Comparison of ENCODE assay signal across 7 mouse cellular contexts in the genomic region with DNA sequence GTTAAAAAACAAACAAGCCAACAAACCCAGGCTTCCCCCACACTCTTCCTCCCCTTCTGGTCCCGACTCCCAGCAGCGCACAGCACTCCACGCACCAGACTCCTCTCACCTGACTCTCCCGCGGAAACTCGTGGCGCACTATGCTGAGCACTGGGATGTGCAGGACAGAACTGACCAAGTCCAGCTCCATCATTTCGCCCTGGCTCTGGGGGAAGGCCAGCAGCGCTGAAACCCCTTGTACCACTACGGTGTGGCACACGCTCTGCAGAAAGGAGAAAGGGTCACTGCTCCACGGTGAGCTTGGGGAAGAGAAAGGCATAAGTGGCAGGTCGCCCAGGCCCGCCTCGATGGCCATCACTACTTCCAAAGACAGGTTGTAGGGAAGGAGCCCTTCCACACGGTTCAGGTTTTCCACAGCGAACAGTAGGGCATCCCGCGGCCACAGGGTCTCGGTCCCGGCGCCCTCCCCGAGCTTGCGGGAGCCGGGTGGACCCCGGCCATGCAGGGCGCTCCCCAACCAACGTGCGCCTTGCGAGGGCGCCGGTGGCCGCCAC. TPM values are rescaled to one million over a fixed set of nuclear protein-coding genes. Genes with fewer than 3 reads are reported as not detected.
DNase-seq lines count a peak whose midpoint lies in the region; ATAC-seq and TF ChIP-seq lines count a peak whose summit lies in the region.

No protein-coding gene starts in this region.

- DNase-seq in liver, embryonic 11.5 days (ENCODE audit: low spot score), result no peak
- no peak for DNase-seq in liver, postnatal 0 days
- peak; percentile 55 for DNase-seq in forebrain, embryonic 11.5 days (ENCODE audit: low spot score)
- DNase-seq in layer of hippocampus, postnatal 10 days (ENCODE audit: low spot score in 2 of 2), result peak; percentile 34 to 39
- no peak for DNase-seq in ovary, postnatal 10 days (ENCODE audit: low spot score)
- DNase-seq in heart, postnatal 4 days, result no peak

- TF ChIP-seq POLR2A in olfactory bulb, adult 2 months (IDR thresholded peaks at IDR 0.05; ENCODE audit: insufficient read depth, low read depth, low read length), result no peak

- H3K9ac ChIP-seq in liver, embryonic 11.5 days (ENCODE audit: low read depth, low read length), result no peak overlapping the region
- H3K9ac ChIP-seq in liver, postnatal 0 days (replicated peaks), result no peak overlapping the region
- H3K9ac ChIP-seq in forebrain, embryonic 11.5 days (ENCODE audit: low read length), result peak overlapping the region; percentile 42; the same call in 1 of the 2 replicates

- H3K4me1 ChIP-seq in liver, embryonic 11.5 days (replicated peaks; ENCODE audit: control insufficient read depth, insufficient read depth, low read length), result no peaks in the 10 kb centered on the region
- H3K4me1 ChIP-seq in liver, postnatal 0 days (ENCODE audit: insufficient read depth), result no peaks in the 10 kb centered on the region
- H3K4me1 ChIP-seq in forebrain, embryonic 11.5 days (replicated peaks; ENCODE audit: control insufficient read depth, insufficient read depth, low read length), result peaks cover 10% of the 10 kb centered on the region; the same call in 1 of the 2 replicates
- H3K4me1 ChIP-seq in olfactory bulb, adult 2 months (ENCODE audit: control insufficient read depth, insufficient read depth, low read length), result peaks cover 11% of the 10 kb centered on the region; the same call in 1 of the 2 replicates

- H3K36me3 ChIP-seq in liver, embryonic 11.5 days (ENCODE audit: control insufficient read depth, insufficient read depth, low read length), result no peaks in the 10 kb centered on the region
- H3K36me3 ChIP-seq in liver, postnatal 0 days (replicated peaks; ENCODE audit: insufficient read depth, low read length), result no peaks in the 10 kb centered on the region
- H3K36me3 ChIP-seq in forebrain, embryonic 11.5 days (ENCODE audit: control insufficient read depth, insufficient read depth, low read length), result no peaks in the 10 kb centered on the region

- no peak for TF ChIP-seq EP300 in liver, postnatal 0 days (IDR thresholded peaks at IDR 0.05; ENCODE audit: low read depth)

- H3K27ac ChIP-seq in liver, embryonic 11.5 days (ENCODE audit: low read depth, low read length), result no peak overlapping the region
- no peak overlapping the region for H3K27ac ChIP-seq in liver, postnatal 0 days (ENCODE audit: low read depth)
- no peak overlapping the region for H3K27ac ChIP-seq in forebrain, embryonic 11.5 days (ENCODE audit: low read depth, low read length)
- H3K27ac ChIP-seq in olfactory bulb, adult 2 months (ENCODE audit: insufficient read depth, low read depth, low read length), result no peak overlapping the region

- 4% methylated on average over 33 of the region's 33 CpGs for WGBS in liver, embryonic 11.5 days
- 3% methylated on average over 33 of the region's 33 CpGs for WGBS in liver, postnatal 0 days (ENCODE audit: insufficient replicate concordance)
- WGBS in forebrain, embryonic 11.5 days, result 2% methylated on average over 32 of the region's 33 CpGs
- WGBS in olfactory bulb, adult 2 months, result 2% methylated on average over 33 of the region's 33 CpGs

- H3K4me2 ChIP-seq in liver, embryonic 11.5 days, result peak overlapping the region; percentile 72
- H3K4me2 ChIP-seq in liver, postnatal 0 days (ENCODE audit: low read depth, low read length), result no peak overlapping the region
- H3K4me2 ChIP-seq in forebrain, embryonic 11.5 days (ENCODE audit: low read depth, low read length, severe bottlenecking), result peak overlapping the region; percentile 87

- H3K4me3 ChIP-seq in liver, embryonic 11.5 days (ENCODE audit: low read depth, low read length), result peak overlapping the region; percentile 49
- no peak overlapping the region for H3K4me3 ChIP-seq in liver, postnatal 0 days (ENCODE audit: low read depth, low read length)
- H3K4me3 ChIP-seq in forebrain, embryonic 11.5 days (ENCODE audit: low read depth, low read length), result peak overlapping the region; percentile 50
- peak overlapping the region; percentile 63 for H3K4me3 ChIP-seq in olfactory bulb, adult 2 months (ENCODE audit: insufficient read depth, low read depth, low read length)

- H3K27me3 ChIP-seq in liver, embryonic 11.5 days (replicated peaks; ENCODE audit: control insufficient read depth, insufficient read depth, low read length), result peaks cover 33% of the 10 kb centered on the region
- H3K27me3 ChIP-seq in liver, postnatal 0 days (ENCODE audit: insufficient read depth, low read length), result peaks cover 39% of the 10 kb centered on the region
- peaks cover 28% of the 10 kb centered on the region for H3K27me3 ChIP-seq in forebrain, embryonic 11.5 days (ENCODE audit: control insufficient read depth, insufficient read depth, low read length)

- TF ChIP-seq CTCF in liver, postnatal 0 days (IDR thresholded peaks at IDR 0.05; ENCODE audit: low read depth), result no peak
- TF ChIP-seq CTCF in olfactory bulb, adult 2 months (IDR thresholded peaks at IDR 0.05; ENCODE audit: insufficient read depth, low read depth, low read length), result no peak

- 0 out of 2 replicates have a peak, but pooled peaks have one; percentile 15 for ATAC-seq in liver, embryonic 11.5 days (replicated peaks; ENCODE audit: low FRiP score)
- no peak for ATAC-seq in liver, postnatal 0 days
- peak; percentile 53; the same call in 1 of the 2 replicates for ATAC-seq in forebrain, embryonic 11.5 days (replicated peaks; ENCODE audit: low FRiP score)

- no peaks in the 10 kb centered on the region for H3K9me3 ChIP-seq in liver, embryonic 11.5 days (ENCODE audit: control insufficient read depth, low read length)
- H3K9me3 ChIP-seq in liver, postnatal 0 days (ENCODE audit: low read length), result no peaks in the 10 kb centered on the region
- no peaks in the 10 kb centered on the region for H3K9me3 ChIP-seq in forebrain, embryonic 11.5 days (ENCODE audit: control insufficient read depth, low read length)

RNA-seq across cellular contexts. Expression of a gene that starts 1.2 kb away (rescaled TPM):
- polyA plus RNA-seq in liver, embryonic 11.5 days (2014; fragmentation: Nextera tagmentation; extraction: Ambion mirVana), result 0.22 and 0.29 TPM in 2 replicates
- not detected in 2 replicates for polyA plus RNA-seq in liver, postnatal 0 days (2015; fragmentation: Nextera tagmentation; extraction: Ambion mirVana)
- 0.41 and 0.80 TPM in 2 replicates for polyA plus RNA-seq in forebrain, embryonic 11.5 days (2014; fragmentation: Nextera tagmentation; extraction: Ambion mirVana)
- 10 to 100 TPM; 81.5 to 84.2 TPM for total RNA-seq in layer of hippocampus, postnatal 10 days (2021)
- not detected in 2 replicates for polyA plus RNA-seq in olfactory bulb, adult 2 months (2012; ENCODE audit: insufficient read depth, insufficient read length, low replicate concordance, missing spikeins)
- under 1 TPM; 0.19 to 0.25 TPM for total RNA-seq in heart, postnatal 4 days (2021)

Comparison
In these comparisons a context has a peak if more than half of its experiments do, and no peak if none do; other contexts are left out.
1. DNase-seq: peak in forebrain, embryonic 11.5 days (single experiment) and layer of hippocampus, postnatal 10 days (2 of 2); none in liver, embryonic 11.5 days (single experiment), liver, postnatal 0 days (single experiment), ovary, postnatal 10 days (single experiment) and heart, postnatal 4 days (single experiment).